ENCODE assay signal across 10 mouse cellular contexts in genomic region chr1:136061041-136061789, GRCm38 (mm10). TPM values are rescaled to one million over a fixed set of nuclear protein-coding genes. Genes with fewer than 3 reads are reported as not detected.
A peak's percentile ranks its signal among the peaks of the same experiment; 100 is the strongest.
DNase-seq lines count a peak whose midpoint lies in the region; ATAC-seq and TF ChIP-seq lines count a peak whose summit lies in the region.
"Had no signal": no experiment of that assay in that cellular context is flagged by ENCODE, and none has a peak within 500 bp of the region (broad histone marks: within the 10 kb centered on the region; RNA-seq: fewer than 3 reads in every experiment).

No protein-coding gene starts in this region.

- TF ChIP-seq EP300 in lung, postnatal 0 days (IDR thresholded peaks at IDR 0.05): no peak

- no peak for ATAC-seq in lung, postnatal 0 days

- H3K9ac ChIP-seq in lung, postnatal 0 days (replicated peaks; ENCODE audit: low read depth): no peak overlapping the region
- H3K9ac ChIP-seq: liver, embryonic 13.5 days had no signal

- no peaks in the 10 kb centered on the region for H3K4me1 ChIP-seq in lung, postnatal 0 days (ENCODE audit: insufficient read depth, low read depth, low read length)

- TF ChIP-seq CTCF in lung, postnatal 0 days (IDR thresholded peaks at IDR 0.05): no peak

- no peak overlapping the region for H3K4me3 ChIP-seq in lung, postnatal 0 days (ENCODE audit: low read depth, low read length)
- H3K4me3 ChIP-seq: liver, embryonic 13.5 days had no signal

- no peak overlapping the region for H3K4me2 ChIP-seq in lung, postnatal 0 days (replicated peaks; ENCODE audit: low read depth, low read length)
- H3K4me2 ChIP-seq: liver, embryonic 13.5 days had no signal

- 56% methylated on average over 9 of the region's 9 CpGs for WGBS in lung, postnatal 0 days

- no peak overlapping the region for H3K27ac ChIP-seq in lung, postnatal 0 days (ENCODE audit: low read length)
- H3K27ac ChIP-seq: liver, embryonic 13.5 days had no signal

- no peaks in the 10 kb centered on the region for H3K9me3 ChIP-seq in lung, postnatal 0 days (ENCODE audit: low read length)
- H3K9me3 ChIP-seq: liver, embryonic 13.5 days had no signal

- H3K36me3 ChIP-seq in lung, postnatal 0 days (ENCODE audit: insufficient read depth, low read length): no peaks in the 10 kb centered on the region
- H3K36me3 ChIP-seq: liver, embryonic 13.5 days had no signal

- DNase-seq in lung, adult 18-20 months: peak; percentile 24 to 53
- no peak for DNase-seq in lung, postnatal 0 days (ENCODE audit: low spot score)
- DNase-seq in cerebellum, adult 18-20 months: peak; percentile 86
- peak; percentile 77 for DNase-seq in gastrocnemius, postnatal 10 days
- peak; percentile 71 for DNase-seq in layer of hippocampus, adult 9-10 months (ENCODE audit: low spot score)
- peak; percentile 31 to 61 for DNase-seq in natural killer cell, adult 2 months (ENCODE audit: low spot score in 2 of 2)
- DNase-seq in thymus, postnatal 4 days: peak; percentile 85
- DNase-seq in liver: no peak
- DNase-seq: liver, embryonic 13.5 days had no signal

- H3K27me3 ChIP-seq in lung, postnatal 0 days (replicated peaks; ENCODE audit: insufficient read depth, low read length): no peaks in the 10 kb centered on the region; the same call in 1 of the 2 replicates

RNA-seq across cellular contexts. Expression of gene Cacna1s, which starts 8.7 kb away (rescaled TPM):
- 0.82 and 1.6 TPM in 2 replicates for polyA plus RNA-seq in lung, postnatal 0 days (2015; fragmentation: Nextera tagmentation; extraction: Ambion mirVana)
- 100 to 1,000 TPM; 558 to 576 TPM for total RNA-seq in gastrocnemius, postnatal 10 days (2021)

RNA-seq across cellular contexts. Expression of gene Ascl5, which starts 10.6 kb away (rescaled TPM):
- not detected in 2 replicates for polyA plus RNA-seq in lung, postnatal 0 days (2015; fragmentation: Nextera tagmentation; extraction: Ambion mirVana)
- total RNA-seq in gastrocnemius, postnatal 10 days (2021): not detected
- polyA plus RNA-seq: liver, embryonic 13.5 days; spleen, adult 2 months had no signal

RNA-seq across cellular contexts. Expression of gene Tmem9, which starts 53.3 kb away (rescaled TPM):
- polyA plus RNA-seq in lung, postnatal 0 days (2015; fragmentation: Nextera tagmentation; extraction: Ambion mirVana): 99.1 and 106 TPM in 2 replicates
- total RNA-seq in gastrocnemius, postnatal 10 days (2021): 10 to 100 TPM; 27.2 to 29.0 TPM

RNA-seq across cellular contexts. Expression of gene Igfn1, which starts 55.1 kb away (rescaled TPM):
- polyA plus RNA-seq in lung, postnatal 0 days (2015; fragmentation: Nextera tagmentation; extraction: Ambion mirVana): not detected in 2 replicates
- 10 to 100 TPM; 18.2 to 31.6 TPM for total RNA-seq in gastrocnemius, postnatal 10 days (2021)
- polyA plus RNA-seq: liver, embryonic 13.5 days; spleen, adult 2 months had no signal

Comparison
In these comparisons a context has a peak if more than half of its experiments do, and no peak if none do; other contexts are left out.
1. DNase-seq: peak in lung, adult 18-20 months (2 of 2), cerebellum, adult 18-20 months (2 of 2), gastrocnemius, postnatal 10 days (single experiment), layer of hippocampus, adult 9-10 months (single experiment), natural killer cell, adult 2 months (2 of 2) and thymus, postnatal 4 days (single experiment); none in lung, postnatal 0 days (single experiment) and liver (single experiment).